Mouse (Mus musculus) lung, postnatal 4 days (tissue): ENCODE measurements around the gene Shkbp1.

ENCODE experiments used
- DNase-seq, 2 experiments: peaks; one replicate each; pipeline ENCODE4 v3.0.0; 2021

The Shkbp1 gene

DNA sequence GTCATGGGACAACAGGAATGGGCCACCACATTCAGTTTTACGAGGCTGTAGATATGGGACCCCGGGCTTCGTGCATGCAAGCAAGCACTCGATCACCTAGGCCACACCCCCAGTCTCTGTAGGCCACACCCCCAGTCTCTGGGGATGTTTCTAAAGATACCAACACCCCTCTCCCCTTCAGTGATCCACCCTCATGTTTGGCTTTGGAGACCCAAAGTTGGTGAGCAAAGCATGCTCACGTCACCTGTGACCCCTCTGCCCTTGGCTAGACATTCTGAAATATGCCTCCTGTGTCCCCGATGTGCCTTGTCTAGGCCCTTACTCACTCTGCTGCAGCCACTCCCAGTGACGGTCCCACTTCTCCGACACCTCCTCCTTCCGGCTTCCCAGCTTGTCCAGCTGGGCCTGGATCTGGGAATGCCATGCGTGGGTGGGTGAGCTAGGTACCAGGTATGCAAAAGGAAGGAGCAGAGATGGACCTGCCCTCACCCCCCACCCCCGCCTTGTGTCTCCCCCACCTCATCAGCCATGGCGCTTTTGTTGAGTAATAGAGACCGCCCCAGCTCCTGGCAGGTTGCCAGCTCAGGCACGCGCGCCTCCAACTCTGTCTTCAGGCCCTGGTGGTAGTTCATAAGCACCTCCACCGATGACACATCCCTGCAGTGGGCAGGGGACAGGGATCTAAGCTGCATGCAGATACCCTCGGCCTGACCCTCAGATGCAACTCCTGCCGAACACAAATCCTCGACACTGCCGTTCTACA is 10.4 kb upstream of the Shkbp1 start:
- DNase-seq, result no peak

DNA sequence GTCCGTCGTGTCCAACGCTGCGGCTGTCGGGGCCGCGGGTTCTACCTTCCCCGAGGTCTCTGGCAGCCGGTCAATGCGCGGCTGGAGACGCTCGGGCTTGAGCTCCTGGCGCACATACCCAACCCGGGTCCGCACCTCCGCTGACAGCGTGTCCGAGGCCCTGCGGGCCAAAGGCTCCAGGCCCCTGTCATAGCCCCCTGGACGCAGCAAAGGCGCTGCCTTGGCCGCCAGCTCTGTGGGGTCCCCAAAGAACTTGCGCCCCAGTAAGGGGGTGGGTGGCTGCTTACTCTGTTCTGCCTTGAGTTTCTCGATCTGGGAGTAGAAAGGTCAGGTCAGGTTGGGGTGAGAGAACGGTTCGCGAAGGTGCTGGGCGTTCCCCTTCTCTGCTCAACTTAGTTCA is 8.6 kb upstream of the Shkbp1 start:
- no peak for DNase-seq

DNA sequence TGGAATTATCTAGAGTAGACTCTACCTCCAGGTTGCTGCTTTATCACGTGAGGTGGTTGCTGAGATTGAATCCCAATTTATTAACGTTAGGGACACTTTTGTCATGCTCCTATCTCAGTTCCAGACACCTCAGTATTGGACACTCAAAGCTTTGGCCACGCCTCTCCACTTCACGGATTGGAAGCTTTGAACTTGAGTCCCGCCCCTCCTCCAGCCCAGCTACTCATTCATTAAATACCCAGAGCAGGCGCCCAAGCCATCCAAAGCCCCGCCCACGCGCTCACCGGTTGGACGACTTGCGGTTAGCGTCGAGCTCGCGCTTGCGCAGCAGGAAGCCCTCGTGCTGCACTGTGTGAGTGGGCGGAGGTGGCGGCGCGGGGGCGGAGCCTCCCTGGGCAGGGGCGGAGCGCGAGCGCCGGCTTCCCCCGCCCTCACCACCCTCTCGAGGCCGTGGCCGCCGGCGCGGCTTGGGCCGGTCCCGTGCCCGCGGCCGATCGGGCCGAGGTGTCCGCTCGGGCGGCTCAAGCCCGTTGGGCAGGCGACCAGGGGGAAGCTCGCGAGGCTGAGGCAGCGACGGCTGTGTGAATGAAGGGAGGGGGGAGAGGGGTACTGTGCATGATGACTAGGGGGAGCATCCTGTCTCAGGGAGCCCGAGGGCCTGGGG is 5.6 kb upstream of the Shkbp1 start:
- peak; percentile 99 to 100 for DNase-seq

DNA sequence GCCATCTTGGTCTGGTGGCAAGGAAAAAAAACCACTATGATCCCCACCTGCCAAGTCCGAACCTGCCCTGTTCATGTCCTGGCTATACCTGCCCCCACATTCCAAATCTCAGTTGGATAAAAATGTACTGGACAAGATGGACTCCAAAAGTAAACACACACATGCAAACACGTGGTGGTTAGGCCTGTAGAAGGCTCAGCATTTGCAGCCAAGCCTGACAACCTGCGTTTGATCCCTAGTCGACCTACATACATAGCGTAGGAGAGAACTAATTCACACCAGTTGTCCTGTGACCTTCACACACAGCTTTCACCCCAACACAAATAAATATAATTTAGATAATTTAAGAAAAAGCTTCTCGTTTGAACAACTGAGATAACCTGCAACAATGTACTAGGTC is 4.9 kb upstream of the Shkbp1 start:
- DNase-seq, result no peak

DNA sequence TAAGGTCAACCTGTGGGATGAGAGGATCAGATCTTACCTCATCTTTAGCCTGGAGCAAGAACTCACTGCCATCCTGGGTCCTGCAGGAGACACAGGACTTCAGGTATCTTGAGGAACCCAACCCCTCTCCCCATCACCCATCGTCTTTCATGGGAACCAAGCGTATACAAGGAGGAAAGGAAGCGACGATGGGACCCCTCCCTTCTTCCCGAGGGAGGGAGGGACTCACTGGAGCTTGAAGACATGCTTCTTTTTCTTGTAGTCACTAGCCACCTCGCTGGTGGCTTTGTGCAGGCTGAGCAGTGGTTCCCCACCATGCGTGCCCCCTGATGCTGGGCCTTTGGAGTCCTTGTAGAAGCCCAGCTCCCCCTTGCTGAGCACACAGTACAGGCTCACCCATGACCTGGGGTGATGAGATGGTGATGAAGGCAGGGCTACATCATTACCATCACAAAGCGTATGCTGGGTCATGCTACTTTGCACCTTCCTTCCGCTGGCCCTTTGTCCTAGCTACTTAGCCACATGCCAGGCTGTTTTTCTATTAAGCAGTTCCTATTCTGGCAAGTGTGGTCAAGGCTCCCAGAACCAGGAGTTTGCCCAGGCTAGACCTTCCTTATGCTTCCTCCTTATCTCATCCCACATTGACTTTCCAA is 4.0 kb upstream of the Shkbp1 start:
- no peak for DNase-seq

DNA sequence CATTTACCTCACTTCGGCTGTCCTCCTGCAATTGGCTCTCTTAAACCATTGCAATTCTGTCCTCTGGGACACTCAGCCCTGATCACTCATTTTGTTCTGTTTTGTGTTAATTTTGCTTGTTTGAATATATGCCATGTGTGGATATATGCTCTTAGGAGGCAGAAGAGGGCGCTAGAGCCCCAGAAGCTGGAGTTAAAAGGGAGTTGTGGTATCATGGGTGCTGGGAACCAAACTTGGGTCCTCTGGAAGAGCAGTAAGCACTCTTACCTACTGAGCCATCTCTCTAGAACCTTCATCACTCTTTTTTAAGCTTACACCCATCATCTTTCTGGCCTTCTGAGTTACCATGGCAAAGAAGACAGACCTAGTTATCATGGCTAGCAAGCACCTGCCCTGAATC is 3.3 kb upstream of the Shkbp1 start:
- DNase-seq, result no peak

DNA sequence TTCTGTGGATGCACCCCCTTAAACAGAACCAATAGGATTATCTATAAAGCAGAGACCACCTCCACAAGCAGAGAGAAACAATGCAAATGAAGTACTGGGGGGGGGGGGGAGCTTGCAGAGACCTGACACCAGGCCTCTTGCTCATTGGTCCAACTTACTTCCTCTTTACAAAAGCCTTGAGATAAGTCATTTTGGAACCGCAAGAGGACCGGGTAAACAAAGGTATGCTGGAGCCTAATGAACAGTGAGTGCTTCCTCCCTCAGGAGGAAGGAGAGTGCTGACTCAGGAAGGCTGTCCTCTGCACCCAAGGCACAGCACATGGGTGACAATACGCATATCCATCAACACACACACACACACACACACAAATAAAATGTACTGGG is 1.8 kb upstream of the Shkbp1 start:
- no peak for DNase-seq

DNA sequence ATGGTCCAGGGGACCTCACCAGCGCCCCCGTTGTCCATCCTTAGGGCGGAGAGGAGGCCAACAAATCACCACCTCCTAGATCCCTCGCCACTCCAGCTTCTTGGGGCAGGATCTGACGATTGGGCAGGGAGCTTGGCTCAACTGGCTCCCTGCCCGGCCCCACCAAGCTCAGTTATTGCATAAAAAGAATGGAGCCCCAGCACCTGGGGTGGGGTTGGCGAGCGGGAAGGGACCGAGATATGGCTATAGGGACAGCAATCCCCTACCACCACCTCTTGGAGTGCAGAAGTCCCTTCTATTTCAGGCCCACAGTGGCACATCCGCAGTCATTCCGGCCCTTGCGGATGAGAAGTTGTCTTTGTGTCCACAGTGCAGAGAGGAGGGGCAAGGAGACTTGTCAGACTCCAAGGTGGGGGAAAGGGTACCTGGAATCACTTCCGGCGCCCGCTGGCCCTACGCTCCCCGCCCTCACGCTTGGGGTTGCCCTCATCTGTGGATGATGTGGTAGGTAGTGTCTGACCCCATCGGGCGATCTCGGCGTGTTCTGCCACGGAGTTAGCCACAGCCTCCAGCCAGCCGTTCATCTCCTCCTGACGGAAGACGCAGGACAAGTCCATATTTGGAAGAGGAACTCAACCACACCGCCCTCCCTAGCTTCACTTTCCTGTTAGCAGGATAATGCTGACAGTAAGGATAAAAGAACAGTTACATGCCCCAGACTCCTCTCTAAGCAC is 1.2 kb upstream of the Shkbp1 start, which contains the start of gene Gm20479:
Gene Gm20479, minus strand, starts transcription at position 559 of the 734 bp plus-strand sequence.
- peak in 1 of 2 experiments; percentile 60 for DNase-seq

DNA sequence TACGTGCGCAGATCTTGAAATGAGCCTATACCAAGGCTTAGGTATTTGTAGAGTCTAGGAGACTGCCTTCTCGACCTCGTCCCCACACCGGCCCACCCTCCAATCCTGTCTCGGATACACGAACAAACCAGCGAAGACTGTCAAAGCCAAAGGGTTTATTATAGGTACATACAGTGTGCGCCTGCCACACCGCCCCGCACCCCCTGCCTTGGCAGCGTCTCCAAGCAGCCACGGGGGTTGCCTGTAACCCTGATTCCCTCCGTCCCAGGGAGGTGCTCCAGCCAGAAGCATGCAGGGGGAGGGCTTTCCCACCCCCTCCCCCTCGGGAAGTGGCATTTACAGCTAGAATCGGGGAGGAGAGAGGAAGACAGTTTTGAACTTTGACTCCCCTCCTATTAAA is 429 bp upstream of the Shkbp1 start:
- peak; percentile 61 to 65 for DNase-seq

DNA sequence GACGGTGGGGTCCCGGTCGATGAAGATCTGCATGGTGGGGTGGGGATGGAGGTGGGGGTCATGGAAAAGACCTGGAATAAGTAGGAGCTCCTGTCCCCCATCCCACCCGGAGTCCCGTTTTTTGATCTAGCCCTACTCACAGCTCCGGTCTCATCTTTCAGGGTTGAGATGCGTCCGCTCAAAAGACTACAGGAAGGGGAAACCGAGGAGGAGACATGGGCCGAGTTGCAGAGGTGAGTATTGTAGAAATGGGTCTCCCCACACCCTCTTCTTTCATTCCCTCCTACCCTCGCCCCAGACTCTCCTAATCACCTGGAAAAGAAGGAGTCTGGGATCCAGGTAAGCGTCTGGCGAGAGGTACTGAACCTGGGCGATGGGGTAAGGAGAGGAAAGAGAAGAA is 558 bp downstream of the Shkbp1 start:
- no peak for DNase-seq

DNA sequence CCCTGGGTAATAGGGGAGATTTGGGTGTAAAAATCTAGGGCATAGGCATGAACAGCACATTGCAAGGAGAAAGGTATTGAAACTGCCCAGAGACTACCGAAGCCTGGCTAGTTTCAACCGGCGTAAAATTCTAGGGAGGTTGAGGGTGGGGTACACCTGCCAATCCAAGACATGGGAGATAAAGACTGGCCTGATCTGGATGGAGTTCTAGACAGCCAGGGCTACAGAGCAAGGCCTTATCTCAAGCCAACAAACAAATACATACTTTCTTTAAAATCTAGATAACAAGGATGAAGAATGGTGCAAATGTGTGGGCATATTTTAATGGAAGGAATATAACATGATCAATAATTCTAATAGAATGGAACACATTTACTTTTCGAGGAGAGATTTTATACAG is 1.0 kb downstream of the Shkbp1 start:
- DNase-seq, result no peak

DNA sequence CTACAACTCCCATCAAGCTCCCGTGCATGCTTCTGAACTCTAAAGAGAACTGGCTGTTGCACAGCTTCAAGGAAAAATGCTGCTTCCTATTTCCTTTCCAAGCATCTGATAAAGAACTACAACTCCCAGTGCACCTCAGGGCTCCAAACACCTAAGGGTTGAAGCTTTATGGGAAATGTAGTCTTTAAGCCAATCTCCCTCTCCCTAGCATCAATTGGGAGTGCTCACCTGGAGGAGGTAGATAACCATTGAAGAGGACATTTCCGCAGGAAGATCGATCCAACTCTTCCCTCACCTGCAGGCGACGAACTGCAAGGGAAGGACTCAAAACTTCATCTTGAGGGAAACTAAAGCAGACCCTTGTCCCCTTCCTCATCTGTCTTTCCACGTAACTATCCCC is 1.7 kb downstream of the Shkbp1 start:
- DNase-seq, result no peak

DNA sequence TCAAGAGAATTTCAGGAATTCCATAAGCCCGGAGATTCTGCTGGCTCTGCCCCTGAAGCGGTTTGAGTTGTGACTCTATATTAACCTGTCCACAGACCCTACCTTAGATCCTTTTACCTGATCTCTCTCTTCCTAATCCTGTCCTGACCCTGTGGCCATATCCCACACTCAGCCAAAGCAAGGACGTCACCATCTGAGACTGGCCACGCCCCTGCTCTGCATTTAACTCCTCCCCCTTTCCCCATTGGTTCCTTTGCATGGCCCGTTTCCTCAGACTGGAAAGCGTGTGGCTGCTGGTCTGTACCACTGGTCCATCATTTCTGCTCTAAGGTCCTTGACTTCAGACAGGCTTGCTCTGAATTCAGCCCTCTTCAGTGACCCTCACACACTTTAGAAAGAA is 10.4 kb downstream of the Shkbp1 start:
- DNase-seq, result no peak

DNA sequence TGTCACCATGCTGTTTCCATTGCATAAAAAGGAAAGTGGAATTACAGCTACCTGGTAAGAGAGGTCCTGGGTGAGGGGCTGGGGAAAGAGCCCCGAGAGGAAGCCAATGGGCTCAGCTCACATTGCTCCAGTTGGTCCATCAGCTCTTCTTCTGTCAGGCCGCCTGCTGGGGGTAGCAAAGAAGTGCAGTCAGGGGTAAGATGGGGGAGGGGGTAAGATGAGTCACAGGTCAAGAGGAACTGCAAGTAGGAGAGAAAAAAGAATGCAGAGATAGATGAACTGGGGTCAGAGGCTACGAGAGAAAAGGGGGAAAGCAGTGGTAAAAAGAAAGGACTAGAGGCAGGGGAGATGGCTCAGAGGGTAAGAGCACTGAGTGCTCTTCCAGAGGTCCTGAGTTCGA is 13.2 kb downstream of the Shkbp1 start:
- peak in 1 of 2 experiments; percentile 22 for DNase-seq

DNA sequence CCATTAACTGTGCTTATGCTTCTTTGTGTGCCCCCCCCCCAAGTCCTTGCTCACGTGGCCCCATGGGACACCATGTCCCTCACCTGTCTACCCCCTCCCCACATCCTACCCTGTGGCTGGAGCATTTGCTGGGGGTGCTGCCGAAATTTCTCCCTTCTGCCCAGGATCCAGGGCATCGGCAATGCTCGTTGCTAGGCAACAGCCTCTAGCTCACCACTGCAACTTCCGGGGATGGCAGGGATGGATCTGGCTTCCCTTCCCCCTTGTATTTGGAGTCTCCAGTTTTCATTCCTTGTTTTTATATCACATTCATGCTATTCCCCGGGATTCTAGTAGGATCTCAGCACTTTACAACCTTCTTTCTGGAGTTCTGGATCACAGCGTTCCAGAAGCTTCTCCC is 16.3 kb downstream of the Shkbp1 start:
- DNase-seq, result no peak

DNA sequence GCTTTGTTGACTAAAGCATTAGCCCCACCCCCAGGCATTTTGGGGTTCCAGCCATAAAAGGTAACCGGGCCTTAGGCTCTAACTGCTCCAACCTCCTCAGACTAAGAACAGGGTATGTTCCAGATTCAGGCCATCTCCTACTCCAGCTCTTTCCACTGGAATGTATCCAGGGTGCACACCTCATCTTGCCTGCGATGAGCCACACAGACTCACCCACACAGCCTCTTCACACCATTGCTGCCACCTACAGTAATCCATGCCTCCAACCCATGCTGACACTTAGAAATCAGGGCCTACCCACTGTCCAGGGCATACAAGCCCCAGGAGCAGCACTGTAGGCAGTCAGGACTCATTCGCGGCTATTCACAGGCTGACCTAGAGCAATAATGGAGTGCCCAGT is 16.7 kb downstream of the Shkbp1 start:
- DNase-seq, result no peak

DNA sequence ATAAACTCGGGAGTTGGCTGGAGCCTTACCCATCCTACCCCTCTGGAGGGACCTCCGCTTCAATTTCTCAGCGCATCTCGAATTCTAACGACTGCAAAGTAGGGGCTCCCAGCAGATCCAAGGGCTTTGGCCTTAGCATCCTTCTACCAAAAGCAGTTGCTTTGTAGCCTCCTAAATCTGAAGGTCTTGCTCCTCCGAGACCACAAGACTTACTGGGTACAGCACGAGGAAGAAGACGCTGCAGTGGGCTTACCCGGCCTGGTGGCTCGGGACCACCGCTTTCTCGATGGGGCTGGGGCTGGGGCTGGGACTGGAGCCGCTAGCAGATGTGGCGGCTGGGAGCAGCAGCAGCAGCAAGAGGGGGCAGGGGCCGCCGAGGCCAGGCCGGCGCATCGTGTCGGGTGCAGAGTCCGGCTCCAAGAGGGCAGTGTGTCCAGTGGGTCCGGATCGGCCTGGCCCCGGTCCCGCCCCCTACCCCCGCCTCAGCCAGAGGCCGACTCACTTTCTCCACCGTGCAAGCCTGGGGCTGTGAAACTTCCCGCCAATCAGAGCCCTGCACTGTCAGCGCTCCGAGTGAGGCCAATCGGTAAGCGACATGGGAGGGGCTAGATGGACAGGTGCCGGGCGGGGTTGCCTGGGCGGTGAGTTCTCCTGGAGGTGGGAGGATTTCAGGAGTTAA is 18.5 kb downstream of the Shkbp1 start, which contains the start of gene Ltbp4:
Gene Ltbp4, minus strand, starts transcription at position 518 of the 679 bp plus-strand sequence.
- DNase-seq, result peak; percentile 44 to 56

DNA sequence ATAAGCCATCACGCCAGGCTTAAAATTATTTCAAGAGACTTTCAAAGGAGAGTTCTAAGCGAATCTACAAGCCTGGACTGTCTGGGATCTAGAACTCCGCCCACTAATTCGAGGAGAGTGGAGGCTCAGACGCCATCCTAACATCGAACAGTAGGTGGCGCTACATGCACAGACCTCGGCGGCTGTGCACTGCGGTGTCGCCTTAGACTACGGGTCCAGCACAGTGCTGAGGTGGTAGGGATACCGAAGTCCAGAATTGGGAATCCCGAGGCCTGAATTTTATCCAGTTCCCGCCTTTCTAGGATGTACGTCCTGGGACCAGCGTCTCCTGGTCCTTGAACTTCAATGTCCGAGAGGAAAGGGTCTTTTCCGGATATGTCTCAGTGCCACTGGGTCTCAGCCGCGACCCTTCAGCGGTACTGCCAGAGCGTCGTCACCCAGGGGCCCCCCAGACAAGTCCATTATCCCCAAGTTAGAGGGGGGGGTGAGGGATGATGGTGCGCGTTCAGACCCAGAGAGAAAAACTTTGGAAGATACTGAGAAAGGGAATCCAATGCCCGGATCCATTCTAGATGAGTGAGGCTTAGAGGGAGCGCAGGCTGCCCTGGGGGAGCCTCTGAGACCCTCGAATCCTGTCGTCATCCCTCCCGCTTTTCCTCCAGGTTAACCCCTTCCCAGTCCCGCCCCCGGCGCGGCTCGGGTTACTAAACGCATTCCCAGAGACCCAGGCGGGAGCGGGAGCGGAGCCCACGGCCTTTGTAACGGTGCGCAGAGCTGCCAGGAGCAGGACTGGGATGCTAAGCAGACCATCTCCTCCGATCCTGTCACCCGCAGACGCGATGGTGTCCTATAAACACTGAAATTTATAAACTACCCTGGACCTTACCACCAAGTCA is 19.6 kb downstream of the Shkbp1 start:
- peak; percentile 89 to 94 for DNase-seq

DNA sequence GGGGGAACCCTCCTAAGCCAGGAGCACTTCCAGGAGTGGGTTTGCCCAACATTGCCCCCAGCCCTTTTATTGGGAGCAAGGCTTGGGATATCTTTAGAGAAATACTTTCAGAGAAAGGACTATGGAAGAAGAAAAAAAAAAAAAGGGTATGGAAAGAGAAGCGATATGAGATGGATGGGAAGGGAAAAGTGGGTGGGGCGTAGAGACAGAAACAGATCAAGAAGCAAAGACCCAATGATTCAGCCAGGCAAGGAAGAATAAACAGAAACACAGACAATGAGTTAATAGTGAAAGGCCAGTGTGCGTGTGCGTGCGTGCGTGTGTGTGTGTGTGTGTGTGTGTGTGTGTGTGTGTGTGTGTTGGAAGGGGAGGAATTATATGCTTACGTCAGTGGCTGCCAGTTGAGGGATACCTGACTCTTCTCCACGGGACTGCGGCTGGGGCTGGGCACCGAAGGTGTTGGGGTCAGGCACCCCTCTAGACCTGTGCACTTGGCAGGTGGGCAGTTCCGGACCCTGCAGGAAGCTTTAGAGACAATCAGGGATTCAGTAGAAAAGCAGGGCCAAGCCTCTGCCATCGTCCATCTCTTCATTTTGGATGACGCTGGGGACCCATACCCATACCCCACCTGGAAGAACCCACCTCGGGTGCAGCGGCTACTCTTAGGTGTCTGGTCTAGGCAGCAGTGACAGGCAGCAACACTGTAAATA is 20.7 kb downstream of the Shkbp1 start:
- DNase-seq, result no peak

DNA sequence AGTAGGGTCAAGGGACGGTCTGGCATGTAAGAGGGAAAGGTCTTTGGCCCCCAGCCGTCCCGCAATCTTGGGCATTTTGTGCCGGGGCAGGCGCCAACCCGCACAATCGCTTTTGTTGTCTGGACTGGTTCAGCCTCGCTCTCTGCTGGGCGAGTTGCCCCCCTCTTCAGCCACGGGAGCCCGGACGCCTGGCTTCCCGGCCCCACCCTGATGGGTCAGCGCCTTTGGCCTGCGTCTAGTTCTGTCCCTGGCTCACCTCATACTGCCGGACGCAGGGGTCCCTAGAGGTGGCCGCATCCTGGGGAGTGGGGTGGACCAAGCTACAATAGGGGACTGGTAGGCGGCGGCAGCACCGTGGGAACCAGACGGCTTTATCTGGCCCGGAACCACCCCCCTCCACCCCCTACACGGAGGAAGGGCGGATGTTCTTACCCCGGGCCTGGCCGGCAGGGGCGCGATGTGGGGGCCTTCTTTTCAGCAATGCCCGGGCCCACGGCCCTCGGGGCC is 21.4 kb downstream of the Shkbp1 start:
- DNase-seq, result peak; percentile 64 to 75
